Mouse (Mus musculus) c-Kit-positive CD71-positive TER-119-negative erythroid progenitor cells, embryonic 14.5 days (primary cell): ENCODE data around the gene Aplnr.

Experiments used
- DNase-seq: peaks from one replicate; pipeline ENCODE4 v3.0.0-alpha.2; 2013; ENCODE audit warnings: low read depth

Gene Aplnr

GRCm38 (mm10) chr2:85187582-85188151 lies 51.6 kb downstream of the Aplnr start:
- no peak for DNase-seq
